Mouse (Mus musculus): ENCODE measurements at regions not wholly inside any gene's neighbourhood (a gene's known extent, or its start where the extent isn't known, plus 50 kb on each side); places are given as distances from the start of the nearest gene placed in this dataset.
"Not testable (repeated sequence)": the region's sequence is repeated elsewhere in the genome, so short reads cannot be mapped to it uniquely, and the experiment has no call there.

DNA sequence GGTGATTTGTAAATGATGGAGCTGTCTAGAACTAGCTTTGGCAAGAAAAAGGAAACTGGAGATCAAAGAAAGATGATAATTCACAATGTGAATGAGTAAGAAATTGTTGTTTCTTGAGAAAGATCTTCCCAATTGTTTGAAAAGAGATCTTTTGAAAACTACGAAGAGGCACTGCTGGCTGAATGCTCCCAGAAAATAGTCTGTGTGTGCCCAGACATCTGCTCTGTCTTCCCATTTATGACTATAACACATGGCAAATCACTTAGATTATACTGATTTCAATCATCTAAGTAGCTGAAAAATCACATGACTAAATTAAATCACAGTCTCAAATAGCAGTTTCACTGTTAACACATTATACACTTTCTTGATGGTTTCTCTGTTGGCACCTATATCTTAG is 434.2 kb upstream of the Sema6d start:
- Histone ChIP-seq H3K27me3 (ENCODE audit: control insufficient read depth, insufficient read depth, low read length) (no peaks in the 10 kb centered on the region), H3K4me1 (ENCODE audit: control insufficient read depth, insufficient read depth, low read length) (no peaks in the 10 kb centered on the region), H3K36me3 (ENCODE audit: control insufficient read depth, insufficient read depth, low read length) (no peaks in the 10 kb centered on the region), H3K27ac (ENCODE audit: low read length) (no peak overlapping the region), H3K4me3 (ENCODE audit: low read depth, low read length) (no peak overlapping the region), H3K9me3 (ENCODE audit: control insufficient read depth, low read depth, low read length) (no peaks in the 10 kb centered on the region), H3K4me2 (replicated peaks; ENCODE audit: low read depth, low read length) (no peak overlapping the region), H3K9ac (replicated peaks; ENCODE audit: low read depth, low read length) (no peak overlapping the region)
- WGBS: 85% methylated on average over 1 of the region's 1 CpGs
- ATAC-seq (ENCODE audit: insufficient number of reproducible peaks, insufficient read depth, low FRiP score, low read depth): no peak

DNA sequence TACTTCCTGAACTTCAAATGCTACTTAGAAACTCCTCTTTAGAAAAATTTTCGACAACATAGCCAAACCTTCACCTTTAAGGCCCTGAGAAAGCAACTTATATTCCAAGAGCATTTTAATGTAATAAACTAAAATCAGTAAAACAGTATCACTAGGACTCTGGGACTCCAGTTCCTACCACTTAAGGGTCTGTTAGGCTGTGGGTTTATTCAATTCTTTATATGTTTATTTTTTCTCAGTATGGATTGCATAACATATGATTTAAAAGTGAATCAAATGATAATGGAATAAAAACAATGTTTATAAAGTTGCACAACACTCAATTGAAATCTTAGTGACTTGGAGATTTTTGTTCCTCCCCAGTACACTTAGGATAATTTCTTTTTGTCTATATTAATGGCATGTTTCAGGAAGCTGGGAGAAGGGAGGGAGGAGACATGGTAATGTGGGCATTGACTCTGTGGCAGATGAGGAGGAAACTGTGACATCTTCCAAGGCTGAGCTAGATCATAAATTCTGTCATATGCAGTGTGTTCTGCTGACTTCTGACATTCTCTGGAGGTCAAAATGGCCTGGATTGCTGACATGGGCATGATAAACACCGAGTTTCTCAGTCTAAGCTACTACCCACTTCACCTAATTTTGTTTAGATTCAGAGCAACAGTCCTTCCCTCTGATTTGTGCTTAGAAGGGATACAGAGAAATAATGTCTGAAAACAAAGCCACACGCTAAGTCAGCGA is 401.3 kb upstream of the Sema6d start:
- WGBS: 70% methylated on average over 4 of the region's 4 CpGs
- no peak overlapping the region for H3K9ac ChIP-seq (replicated peaks; ENCODE audit: low read depth, low read length)
- H3K27me3 ChIP-seq (ENCODE audit: control insufficient read depth, insufficient read depth, low read length): no peaks in the 10 kb centered on the region
- H3K4me2 ChIP-seq (replicated peaks; ENCODE audit: low read depth, low read length): no peak overlapping the region
- no peaks in the 10 kb centered on the region for H3K36me3 ChIP-seq (ENCODE audit: control insufficient read depth, insufficient read depth, low read length)
- H3K4me3 ChIP-seq (ENCODE audit: low read depth, low read length): no peak overlapping the region
- no peak overlapping the region for H3K27ac ChIP-seq (ENCODE audit: low read length)
- no peaks in the 10 kb centered on the region for H3K4me1 ChIP-seq (ENCODE audit: control insufficient read depth, insufficient read depth, low read length)
- no peak for ATAC-seq (ENCODE audit: insufficient number of reproducible peaks, insufficient read depth, low FRiP score, low read depth)
- no peaks in the 10 kb centered on the region for H3K9me3 ChIP-seq (ENCODE audit: control insufficient read depth, low read depth, low read length)

GRCm38 (mm10) chr2:123689801-123690200 is 400.0 kb upstream of the Sema6d start:
- H3K9ac ChIP-seq (replicated peaks; ENCODE audit: low read depth, low read length): no peak overlapping the region
- WGBS: 47% methylated on average over 1 of the region's 1 CpGs
- H3K36me3 ChIP-seq (ENCODE audit: control insufficient read depth, insufficient read depth, low read length): no peaks in the 10 kb centered on the region
- H3K27me3 ChIP-seq (ENCODE audit: control insufficient read depth, insufficient read depth, low read length): no peaks in the 10 kb centered on the region
- H3K9me3 ChIP-seq (ENCODE audit: control insufficient read depth, low read depth, low read length): no peaks in the 10 kb centered on the region
- no peak overlapping the region for H3K4me2 ChIP-seq (replicated peaks; ENCODE audit: low read depth, low read length)
- no peak overlapping the region for H3K27ac ChIP-seq (ENCODE audit: low read length)
- H3K4me3 ChIP-seq (ENCODE audit: low read depth, low read length): no peak overlapping the region
- H3K4me1 ChIP-seq (ENCODE audit: control insufficient read depth, insufficient read depth, low read length): no peaks in the 10 kb centered on the region
- no peak for ATAC-seq (ENCODE audit: insufficient number of reproducible peaks, insufficient read depth, low FRiP score, low read depth)

- no peaks in the 10 kb centered on the region for H3K9me3 ChIP-seq (ENCODE audit: control insufficient read depth, low read depth, low read length)
- H3K4me3 ChIP-seq (ENCODE audit: low read depth, low read length): no peak overlapping the region
- H3K27me3 ChIP-seq (ENCODE audit: control insufficient read depth, insufficient read depth, low read length): no peaks in the 10 kb centered on the region
- no peaks in the 10 kb centered on the region for H3K4me1 ChIP-seq (ENCODE audit: control insufficient read depth, insufficient read depth, low read length)
- WGBS: 60% methylated on average over 4 of the region's 4 CpGs
- no peak overlapping the region for H3K27ac ChIP-seq (ENCODE audit: low read length)
- no peak overlapping the region for H3K4me2 ChIP-seq (replicated peaks; ENCODE audit: low read depth, low read length)
- no peak for ATAC-seq (ENCODE audit: insufficient number of reproducible peaks, insufficient read depth, low FRiP score, low read depth)
- H3K36me3 ChIP-seq (ENCODE audit: control insufficient read depth, insufficient read depth, low read length): no peaks in the 10 kb centered on the region
- H3K9ac ChIP-seq (replicated peaks; ENCODE audit: low read depth, low read length): no peak overlapping the region
These were observed 350.1 kb upstream of the Sema6d start for GRCm38 (mm10) chr2:123739688-123740087.

- no peaks in the 10 kb centered on the region for H3K27me3 ChIP-seq (ENCODE audit: control insufficient read depth, insufficient read depth, low read length)
- 78% methylated on average over 6 of the region's 6 CpGs for WGBS
- H3K4me2 ChIP-seq (replicated peaks; ENCODE audit: low read depth, low read length): no peak overlapping the region
- no peak overlapping the region for H3K9ac ChIP-seq (replicated peaks; ENCODE audit: low read depth, low read length)
- no peak overlapping the region for H3K27ac ChIP-seq (ENCODE audit: low read length)
- no peak overlapping the region for H3K4me3 ChIP-seq (ENCODE audit: low read depth, low read length)
- no peaks in the 10 kb centered on the region for H3K36me3 ChIP-seq (ENCODE audit: control insufficient read depth, insufficient read depth, low read length)
- H3K9me3 ChIP-seq (ENCODE audit: control insufficient read depth, low read depth, low read length): no peaks in the 10 kb centered on the region
- H3K4me1 ChIP-seq (ENCODE audit: control insufficient read depth, insufficient read depth, low read length): no peaks in the 10 kb centered on the region
- no peak for ATAC-seq (ENCODE audit: insufficient number of reproducible peaks, insufficient read depth, low FRiP score, low read depth)
These were observed 349.2 kb upstream of the Sema6d start for GRCm38 (mm10) chr2:123740541-123740940.

GRCm38 (mm10) chr2:123754220-123754619 is 335.5 kb upstream of the Sema6d start:
- ATAC-seq (ENCODE audit: insufficient number of reproducible peaks, insufficient read depth, low FRiP score, low read depth): no peak
- Histone ChIP-seq H3K9ac (replicated peaks; ENCODE audit: low read depth, low read length) (no peak overlapping the region), H3K4me1 (ENCODE audit: control insufficient read depth, insufficient read depth, low read length) (no peaks in the 10 kb centered on the region), H3K4me2 (replicated peaks; ENCODE audit: low read depth, low read length) (no peak overlapping the region; the same call in 1 of the 2 replicates), H3K27me3 (ENCODE audit: control insufficient read depth, insufficient read depth, low read length) (no peaks in the 10 kb centered on the region), H3K36me3 (ENCODE audit: control insufficient read depth, insufficient read depth, low read length) (no peaks in the 10 kb centered on the region), H3K4me3 (ENCODE audit: low read depth, low read length) (no peak overlapping the region), H3K9me3 (ENCODE audit: control insufficient read depth, low read depth, low read length) (no peaks in the 10 kb centered on the region), H3K27ac (ENCODE audit: low read length) (no peak overlapping the region)
- 76% methylated on average over 7 of the region's 7 CpGs for WGBS

DNA sequence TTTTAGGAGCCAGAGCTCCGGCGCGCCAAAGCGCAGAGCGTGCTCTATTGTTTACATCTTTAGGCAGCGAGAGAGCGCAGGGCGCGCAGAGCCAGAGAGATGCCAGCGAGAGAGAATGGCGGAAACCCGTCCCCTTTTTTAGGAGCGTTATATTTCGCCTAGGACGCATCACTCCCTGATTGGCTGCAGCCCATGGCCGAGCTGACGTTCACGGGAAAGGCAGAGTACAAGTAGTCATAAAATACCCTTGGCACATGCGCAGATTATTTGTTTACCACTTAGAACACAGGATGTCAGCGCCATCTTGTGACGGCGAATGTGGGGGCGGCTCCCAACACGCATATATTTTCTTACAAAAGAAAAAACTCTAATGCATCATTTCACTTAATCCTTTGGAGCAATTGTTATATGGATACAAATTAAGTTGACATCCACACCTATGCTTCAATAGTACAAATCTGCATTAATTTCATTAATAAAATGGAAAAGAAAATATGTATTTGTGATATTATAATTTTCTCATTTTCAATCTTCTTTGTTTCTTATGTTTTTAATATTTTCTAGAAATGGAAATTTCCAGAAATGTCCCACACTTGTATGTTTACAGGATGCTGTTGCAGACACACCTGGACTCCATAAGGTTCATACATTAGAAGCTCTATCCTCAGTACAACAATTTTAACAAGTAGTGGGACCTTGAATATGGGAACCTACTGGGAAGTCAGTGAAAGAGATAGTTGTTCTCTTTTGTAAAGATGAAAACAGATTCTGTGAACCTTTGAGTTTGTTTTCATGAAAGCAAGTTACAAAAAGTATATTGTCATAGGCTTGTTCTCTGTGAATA is 334.9 kb upstream of the Sema6d start:
- H3K36me3 ChIP-seq (ENCODE audit: control insufficient read depth, insufficient read depth, low read length); H3K9me3 ChIP-seq (ENCODE audit: control insufficient read depth, low read depth, low read length); H3K4me2 ChIP-seq (replicated peaks; ENCODE audit: low read depth, low read length); H3K4me3 ChIP-seq (ENCODE audit: low read depth, low read length); H3K9ac ChIP-seq (replicated peaks; ENCODE audit: low read depth, low read length); H3K27me3 ChIP-seq (ENCODE audit: control insufficient read depth, insufficient read depth, low read length); H3K27ac ChIP-seq (ENCODE audit: low read length); ATAC-seq (ENCODE audit: insufficient number of reproducible peaks, insufficient read depth, low FRiP score, low read depth); H3K4me1 ChIP-seq (ENCODE audit: control insufficient read depth, insufficient read depth, low read length): not testable (repeated sequence)
- WGBS: 35% methylated on average over 9 of the region's 24 CpGs

- H3K27me3 ChIP-seq (ENCODE audit: control insufficient read depth, insufficient read depth, low read length): no peaks in the 10 kb centered on the region
- no peak for ATAC-seq (ENCODE audit: insufficient number of reproducible peaks, insufficient read depth, low FRiP score, low read depth)
These were observed 290.5 kb upstream of the Sema6d start for GRCm38 (mm10) chr2:123799226-123799786.

More at GRCm38 (mm10) chr2:123799226-123799786, 290.5 kb upstream of the Sema6d start:
- Histone ChIP-seq H3K4me1 (ENCODE audit: control insufficient read depth, insufficient read depth, low read length) (no peaks in the 10 kb centered on the region), H3K4me3 (ENCODE audit: low read depth, low read length) (no peak overlapping the region), H3K9ac (replicated peaks; ENCODE audit: low read depth, low read length) (no peak overlapping the region), H3K36me3 (ENCODE audit: control insufficient read depth, insufficient read depth, low read length) (no peaks in the 10 kb centered on the region), H3K27ac (ENCODE audit: low read length) (no peak overlapping the region), H3K4me2 (replicated peaks; ENCODE audit: low read depth, low read length) (no peak overlapping the region), H3K9me3 (ENCODE audit: control insufficient read depth, low read depth, low read length) (no peaks in the 10 kb centered on the region)
- WGBS: 91% methylated on average over 3 of the region's 3 CpGs
